Comparison of ENCODE assay signal across 16 mouse cellular contexts in genomic region chr1:90870581-90870980, GRCm38 (mm10). TPM values are rescaled to one million over a fixed set of nuclear protein-coding genes. Genes with fewer than 3 reads are reported as not detected.
"Had no signal": no experiment of that assay in that cellular context is flagged by ENCODE, and none has a peak within 500 bp of the region (broad histone marks: within the 10 kb centered on the region; RNA-seq: fewer than 3 reads in every experiment).

No protein-coding gene starts in this region.

- H3K4me1 ChIP-seq: liver, embryonic 13.5 days; megakaryocyte, embryonic 14.5 days; midbrain, embryonic 15.5 days; neural tube, embryonic 12.5 days had no signal

- H3K36me3 ChIP-seq: kidney, embryonic 15.5 days; liver, embryonic 13.5 days; midbrain, embryonic 15.5 days; neural tube, embryonic 12.5 days had no signal

- H3K4me2 ChIP-seq: kidney, embryonic 15.5 days; liver, embryonic 13.5 days; midbrain, embryonic 11.5 days; midbrain, embryonic 15.5 days; neural tube, embryonic 12.5 days had no signal

- ATAC-seq: liver, postnatal 0 days; midbrain, embryonic 15.5 days had no signal

- H3K9me3 ChIP-seq: kidney, embryonic 15.5 days; midbrain, embryonic 15.5 days; neural tube, embryonic 12.5 days had no signal

- H3K9ac ChIP-seq: kidney, embryonic 15.5 days; liver, embryonic 13.5 days; liver, postnatal 0 days; midbrain, embryonic 15.5 days; neural tube, embryonic 12.5 days had no signal

- H3K27ac ChIP-seq: kidney, embryonic 15.5 days; left cerebral cortex, adult 2 months; liver, embryonic 13.5 days; macrophage; midbrain, embryonic 15.5 days; neural tube, embryonic 12.5 days had no signal

- DNase-seq: kidney, postnatal 25 days; liver; liver, embryonic 13.5 days; liver, postnatal 0 days; spleen, adult 18-20 months; thymus, adult 18-20 months; thymus, postnatal 14 days had no signal

- H3K27me3 ChIP-seq: kidney, embryonic 15.5 days; liver, embryonic 13.5 days; midbrain, embryonic 15.5 days; neural tube, embryonic 12.5 days had no signal

- H3K4me3 ChIP-seq: kidney, embryonic 15.5 days; left cerebral cortex, adult 2 months; liver, embryonic 13.5 days; megakaryocyte, embryonic 14.5 days; midbrain, embryonic 15.5 days; neural tube, embryonic 12.5 days had no signal

RNA-seq across cellular contexts. Expression of gene Col6a3, which starts 26.8 kb away (rescaled TPM):
- total RNA-seq: monocyte, adult 5-6 weeks; neutrophil, adult 5-6 weeks had no signal

RNA-seq across cellular contexts. Expression of gene Mlph, which starts 44.3 kb away (rescaled TPM):
- total RNA-seq: monocyte, adult 5-6 weeks; neutrophil, adult 5-6 weeks had no signal
